Mouse (Mus musculus) limb, embryonic 15.5 days (tissue): ENCODE measurements at regions not wholly inside any gene's neighbourhood (a gene's known extent, or its start where the extent isn't known, plus 50 kb on each side); places are given as distances from the start of the nearest gene placed in this dataset.

Experiments used
- ATAC-seq: fragments of 200-750 bp; cut with Nextera tagmentation; 2 replicates; pipeline ENCODE4 v1.8.0; 2017; ENCODE audit warnings: low read depth, moderate TSS enrichment; ENCODE audit not compliant: insufficient number of reproducible peaks, low FRiP score, low TSS enrichment
- H3K27ac ChIP-seq: fragments of 300-500 bp; sonication (generic); 2 replicates; pipeline ENCODE4 v1.5.1; 2015; ENCODE audit warnings: moderate library complexity, mild to moderate bottlenecking, inconsistent platforms
- H3K27me3 ChIP-seq: fragments of 300-500 bp; sonication (generic); 2 replicates; pipeline ENCODE4 v1.6.1; 2015; ENCODE audit warnings: inconsistent platforms
- H3K36me3 ChIP-seq: fragments of 300-500 bp; sonication (generic); 2 replicates; pipeline ENCODE4 v1.6.1; 2015; ENCODE audit warnings: inconsistent platforms
- H3K4me1 ChIP-seq: fragments of 300-500 bp; sonication (generic); 2 replicates; pipeline ENCODE4 v1.6.1; 2015; ENCODE audit warnings: inconsistent platforms
- H3K4me2 ChIP-seq: fragments of 300-500 bp; sonication (generic); 2 replicates; pipeline ENCODE4 v1.6.1; 2015; ENCODE audit warnings: mild to moderate bottlenecking, inconsistent platforms
- H3K4me3 ChIP-seq: fragments of 300-500 bp; sonication (generic); 2 replicates; pipeline ENCODE4 v1.5.1; 2015; ENCODE audit warnings: mild to moderate bottlenecking, inconsistent platforms
- H3K9ac ChIP-seq: fragments of 300-500 bp; sonication (generic); 2 replicates; pipeline ENCODE4 v1.6.1; 2015; ENCODE audit warnings: inconsistent platforms
- H3K9me3 ChIP-seq: fragments of 300-500 bp; sonication (generic); 2 replicates; pipeline ENCODE4 v1.6.1; 2016; ENCODE audit warnings: inconsistent platforms
- WGBS: fragments of 180-500 bp; shearing (Covaris S2); methylation state at CpG from one replicate; pipeline ENCODE4 v1.1.7; 2015; 5-methylcytosine and 5-hydroxymethylcytosine counted together

- Histone ChIP-seq H3K36me3 (no peaks in the 10 kb centered on the region), H3K4me2 (no peak overlapping the region)
- ATAC-seq = no peak
Measured at GRCm38 (mm10) chr4:153567329-153567973, 84.8 kb upstream of the Ajap1 start.

GRCm38 (mm10) chr4:153573180-153573769 is 90.7 kb upstream of the Ajap1 start:
- Histone ChIP-seq H3K4me3 (no peak overlapping the region), H3K27ac (no peak overlapping the region), H3K9ac (no peak overlapping the region), H3K9me3 (no peaks in the 10 kb centered on the region), H3K4me2 (no peak overlapping the region), H3K4me1 (no peaks in the 10 kb centered on the region), H3K27me3 (no peaks in the 10 kb centered on the region), H3K36me3 (no peaks in the 10 kb centered on the region)
- 55% methylated on average over 9 of the region's 9 CpGs for WGBS
- ATAC-seq = no peak

More at GRCm38 (mm10) chr4:153567329-153567973, 84.8 kb upstream of the Ajap1 start:
- Histone ChIP-seq H3K4me3 (no peak overlapping the region), H3K27me3 (0 out of 2 replicates have a peak, but pooled peaks cover 4% of the 10 kb centered on the region), H3K4me1 (no peaks in the 10 kb centered on the region), H3K9ac (no peak overlapping the region), H3K9me3 (no peaks in the 10 kb centered on the region), H3K27ac (no peak overlapping the region)
- 24% methylated on average over 2 of the region's 2 CpGs for WGBS

DNA sequence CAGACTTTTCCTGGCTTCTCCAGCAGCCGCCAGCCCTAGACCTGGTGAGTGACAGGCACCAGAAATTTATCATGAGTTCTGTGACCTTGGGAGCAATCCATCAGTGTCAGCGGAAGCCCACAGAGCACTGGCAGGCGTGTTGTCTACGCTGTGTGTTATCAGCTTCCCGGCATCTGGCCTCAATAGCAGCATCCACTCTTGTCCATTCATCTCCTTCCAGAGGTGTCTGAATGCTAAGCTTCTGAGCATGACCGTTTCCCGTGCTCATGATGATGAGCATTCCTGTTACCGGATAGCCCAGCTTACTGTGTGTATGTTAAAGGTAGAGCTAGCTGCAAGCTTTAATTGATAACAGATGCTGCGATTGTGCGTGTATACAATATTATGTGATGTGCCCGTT is 110.7 kb upstream of the Ajap1 start:
- 32% methylated on average over 11 of the region's 11 CpGs for WGBS
- Histone ChIP-seq H3K4me3 (no peak overlapping the region), H3K9ac (no peak overlapping the region), H3K27me3 (no peaks in the 10 kb centered on the region), H3K27ac (no peak overlapping the region), H3K4me2 (no peak overlapping the region), H3K36me3 (no peaks in the 10 kb centered on the region), H3K4me1 (no peaks in the 10 kb centered on the region), H3K9me3 (no peaks in the 10 kb centered on the region)
- ATAC-seq = no peak

GRCm38 (mm10) chr4:153599794-153600370 is 117.3 kb upstream of the Ajap1 start:
- Histone ChIP-seq H3K4me1 (no peaks in the 10 kb centered on the region), H3K9me3 (no peaks in the 10 kb centered on the region), H3K4me3 (no peak overlapping the region), H3K27me3 (no peaks in the 10 kb centered on the region), H3K36me3 (no peaks in the 10 kb centered on the region), H3K4me2 (no peak overlapping the region), H3K9ac (no peak overlapping the region), H3K27ac (no peak overlapping the region)
- WGBS = 62% methylated on average over 11 of the region's 11 CpGs
- no peak for ATAC-seq

DNA sequence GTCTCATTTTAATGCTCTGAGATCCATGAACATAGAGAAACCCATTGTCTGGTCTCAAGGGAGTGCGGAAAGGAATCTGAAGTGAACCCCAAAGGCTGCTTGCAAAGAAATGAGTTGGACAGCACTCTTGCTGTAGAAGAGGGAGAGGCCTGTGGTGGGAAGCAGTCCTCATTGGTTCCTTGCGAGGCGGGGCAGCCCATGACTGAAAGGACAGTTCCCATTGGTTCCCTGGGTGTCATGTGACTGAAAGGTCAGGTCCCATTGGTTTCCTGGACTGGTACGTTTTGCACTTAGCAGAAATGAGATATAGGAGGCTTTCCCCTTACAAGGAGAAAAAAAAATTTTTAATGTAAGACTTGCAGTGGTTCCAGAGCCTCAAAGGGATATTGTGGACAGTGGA is 119.9 kb upstream of the Ajap1 start:
- H3K4me3 ChIP-seq = no peak overlapping the region
- WGBS = 90% methylated on average over 4 of the region's 4 CpGs
- no peak for ATAC-seq
- H3K27ac ChIP-seq = no peak overlapping the region
- no peaks in the 10 kb centered on the region for H3K27me3 ChIP-seq
- no peaks in the 10 kb centered on the region for H3K4me1 ChIP-seq
- H3K9me3 ChIP-seq = no peaks in the 10 kb centered on the region
- H3K36me3 ChIP-seq = no peaks in the 10 kb centered on the region
- H3K9ac ChIP-seq = no peak overlapping the region
- no peak overlapping the region for H3K4me2 ChIP-seq

GRCm38 (mm10) chr4:153603056-153603840 is 120.6 kb upstream of the Ajap1 start:
- H3K27me3 ChIP-seq = no peaks in the 10 kb centered on the region

GRCm38 (mm10) chr4:153603936-153604335 is 121.3 kb upstream of the Ajap1 start:
- Histone ChIP-seq H3K4me2 (no peak overlapping the region), H3K4me3 (no peak overlapping the region), H3K9ac (no peak overlapping the region), H3K4me1 (no peaks in the 10 kb centered on the region), H3K9me3 (no peaks in the 10 kb centered on the region), H3K27me3 (no peaks in the 10 kb centered on the region), H3K36me3 (no peaks in the 10 kb centered on the region), H3K27ac (no peak overlapping the region)
- 71% methylated on average over 7 of the region's 7 CpGs for WGBS
- no peak for ATAC-seq

More at GRCm38 (mm10) chr4:153603056-153603840, 120.6 kb upstream of the Ajap1 start:
- H3K27ac ChIP-seq = no peak overlapping the region
- no peaks in the 10 kb centered on the region for H3K9me3 ChIP-seq
- H3K4me1 ChIP-seq = no peaks in the 10 kb centered on the region
- ATAC-seq = no peak
- no peak overlapping the region for H3K4me3 ChIP-seq
- 78% methylated on average over 11 of the region's 11 CpGs for WGBS
- H3K4me2 ChIP-seq = no peak overlapping the region
- no peaks in the 10 kb centered on the region for H3K36me3 ChIP-seq
- H3K9ac ChIP-seq = no peak overlapping the region

GRCm38 (mm10) chr4:153604695-153605485 is 122.3 kb upstream of the Ajap1 start:
- H3K27ac ChIP-seq = no peak overlapping the region
- no peaks in the 10 kb centered on the region for H3K9me3 ChIP-seq
- no peaks in the 10 kb centered on the region for H3K36me3 ChIP-seq
- H3K9ac ChIP-seq = no peak overlapping the region
- no peak overlapping the region for H3K4me2 ChIP-seq
- 87% methylated on average over 16 of the region's 16 CpGs for WGBS
- H3K27me3 ChIP-seq = no peaks in the 10 kb centered on the region
- no peaks in the 10 kb centered on the region for H3K4me1 ChIP-seq
- ATAC-seq = no peak
- no peak overlapping the region for H3K4me3 ChIP-seq

DNA sequence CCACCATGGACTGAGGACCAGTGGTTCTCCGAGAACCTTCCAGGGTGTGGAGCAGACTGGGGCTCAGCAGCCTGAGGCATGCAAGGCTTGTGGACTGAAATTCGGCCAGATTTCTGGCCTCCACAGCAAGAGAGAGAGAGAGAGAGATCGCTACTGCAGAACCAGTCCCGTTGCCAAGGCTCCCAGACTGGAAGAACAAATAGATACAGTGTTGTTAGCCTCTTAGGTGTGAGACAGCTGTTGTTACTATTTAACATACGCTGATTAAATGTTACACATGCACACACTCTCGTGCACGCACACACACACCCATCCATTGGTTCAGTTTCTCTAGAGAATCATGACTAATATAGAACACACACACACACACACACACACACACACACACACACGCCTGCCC is 133.4 kb upstream of the Ajap1 start:
- no peaks in the 10 kb centered on the region for H3K27me3 ChIP-seq
- no peaks in the 10 kb centered on the region for H3K4me1 ChIP-seq
- H3K4me3 ChIP-seq = no peak overlapping the region
- no peak overlapping the region for H3K27ac ChIP-seq
- no peak overlapping the region for H3K9ac ChIP-seq
- no peaks in the 10 kb centered on the region for H3K36me3 ChIP-seq
- no peaks in the 10 kb centered on the region for H3K9me3 ChIP-seq
- H3K4me2 ChIP-seq = no peak overlapping the region
- WGBS = 71% methylated on average over 8 of the region's 8 CpGs
- no peak for ATAC-seq

DNA sequence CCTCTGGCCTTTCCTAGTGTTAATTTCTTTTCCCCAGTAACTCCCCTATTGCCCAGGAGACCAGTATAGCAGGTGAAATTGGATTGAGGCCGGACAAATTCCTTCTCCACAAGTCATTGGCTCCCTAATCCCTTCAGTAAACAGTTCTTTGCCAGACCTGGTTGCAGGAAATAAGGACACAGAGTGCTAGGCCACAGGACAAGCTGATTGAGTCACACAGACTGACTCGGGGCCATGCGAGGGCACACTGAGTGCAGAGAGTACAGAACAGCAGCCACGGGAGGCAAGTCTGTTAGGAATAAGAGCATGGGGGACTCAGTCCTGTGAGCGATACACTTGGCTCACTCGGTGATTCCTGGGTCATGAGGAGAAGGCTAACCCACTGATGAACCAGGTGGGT is 134.3 kb upstream of the Ajap1 start:
- Histone ChIP-seq H3K4me1 (no peaks in the 10 kb centered on the region), H3K27me3 (no peaks in the 10 kb centered on the region), H3K4me3 (no peak overlapping the region), H3K9ac (no peak overlapping the region), H3K36me3 (no peaks in the 10 kb centered on the region), H3K4me2 (no peak overlapping the region), H3K9me3 (no peaks in the 10 kb centered on the region), H3K27ac (no peak overlapping the region)
- ATAC-seq = no peak
- WGBS = 72% methylated on average over 6 of the region's 6 CpGs

- Histone ChIP-seq H3K9ac (no peak overlapping the region), H3K27ac (no peak overlapping the region), H3K9me3 (no peaks in the 10 kb centered on the region), H3K4me1 (no peaks in the 10 kb centered on the region), H3K4me2 (no peak overlapping the region), H3K36me3 (no peaks in the 10 kb centered on the region), H3K27me3 (no peaks in the 10 kb centered on the region), H3K4me3 (no peak overlapping the region)
- ATAC-seq = no peak
- 87% methylated on average over 5 of the region's 5 CpGs for WGBS
Measured at GRCm38 (mm10) chr4:153620871-153621270, 138.3 kb upstream of the Ajap1 start.
